Mouse (Mus musculus) E14TG2a.4 (cell line): ENCODE measurements around the gene Rdm1.

Experiments
- CTCF ChIP-seq: conservative IDR thresholded peaks from 2 replicates; pipeline ENCODE4 v1.5.1; 2014; ENCODE audit warnings: low read length
- NANOG ChIP-seq: IDR thresholded peaks from 2 replicates; pipeline ENCODE4 v1.6.1; 2014; ENCODE audit warnings: borderline replicate concordance, low read length, mixed read lengths
- POU5F1 ChIP-seq: IDR thresholded peaks from 2 replicates; pipeline ENCODE4 v1.6.1; 2014; ENCODE audit warnings: low read length, borderline replicate concordance

- TF ChIP-seq CTCF (no peak), POU5F1 (no peak), NANOG (no peak)
These were observed 41.0 kb downstream of the Rdm1 start for GRCm38 (mm10) chr11:101667871-101668532.
